Mouse (Mus musculus) bone marrow, adult 2 months (tissue): Measurements from ENCODE around the gene 1700001C19Rik.

Experiments used
- CTCF ChIP-seq: fragments of 200-500 bp; IDR thresholded peaks from 2 replicates; pipeline ENCODE4 v1.5.1; 2011; ENCODE audit warnings: low read length, control low read depth; ENCODE audit not compliant: control insufficient read depth, insufficient read depth
- POLR2A ChIP-seq: fragments of 200-500 bp; IDR thresholded peaks from 2 replicates; pipeline ENCODE4 v1.6.1; 2011; ENCODE audit warnings: low read depth, mild to moderate bottlenecking, control low read depth, low read length, borderline replicate concordance; ENCODE audit not compliant: control insufficient read depth

- TF ChIP-seq CTCF: no peak
- no peak for TF ChIP-seq POLR2A
Measured at GRCm38 (mm10) chr17:47470686-47471085, 33.5 kb upstream of the 1700001C19Rik start.
